Mouse (Mus musculus) midbrain, embryonic 14.5 days (tissue): ENCODE data around the gene Pld3. TPM values are rescaled to one million over a fixed set of nuclear protein-coding genes. Genes with fewer than 3 reads are reported as not detected.
A peak's percentile ranks its signal among the peaks of the same experiment; 100 is the strongest.

ENCODE experiments used
- ATAC-seq: fragments of 200-750 bp; cut with Nextera tagmentation; 2 replicates; pipeline ENCODE4 v1.8.0; 2017; ENCODE audit warnings: moderate number of reproducible peaks, moderate library complexity; ENCODE audit not compliant: low FRiP score, low TSS enrichment
- DNase-seq: peaks from one replicate; pipeline ENCODE4 v3.0.0-alpha.2; 2015
- H3K27ac ChIP-seq: fragments of 300-500 bp; sonication (generic); replicated peaks from 2 replicates; pipeline ENCODE4 v1.5.1; 2014; ENCODE audit warnings: mild to moderate bottlenecking, low read depth, low read length, moderate library complexity
- H3K27me3 ChIP-seq: fragments of 300-500 bp; sonication (generic); 2 replicates; pipeline ENCODE4 v1.6.1; 2014; ENCODE audit warnings: low read length, control low read depth, mixed read lengths; ENCODE audit not compliant: control insufficient read depth, insufficient read depth
- H3K36me3 ChIP-seq: fragments of 300-500 bp; sonication (generic); 2 replicates; pipeline ENCODE4 v1.6.1; 2014; ENCODE audit warnings: low read length, control low read depth; ENCODE audit not compliant: control insufficient read depth, insufficient read depth
- H3K4me1 ChIP-seq: fragments of 300-500 bp; sonication (generic); 2 replicates; pipeline ENCODE4 v1.6.1; 2014; ENCODE audit warnings: mild to moderate bottlenecking, antibody characterized with exemption, low read length, control low read depth; ENCODE audit not compliant: control insufficient read depth, insufficient read depth
- H3K4me2 ChIP-seq: fragments of 300-500 bp; sonication (generic); 2 replicates; pipeline ENCODE4 v1.6.1; 2014; ENCODE audit warnings: mild to moderate bottlenecking, low read length, moderate library complexity
- H3K4me3 ChIP-seq: fragments of 300-500 bp; sonication (generic); replicated peaks from 2 replicates; pipeline ENCODE4 v1.5.1; 2014; ENCODE audit warnings: low read depth, low read length
- H3K9ac ChIP-seq: fragments of 300-500 bp; sonication (generic); replicated peaks from 2 replicates; pipeline ENCODE4 v1.6.1; 2014; ENCODE audit warnings: mild to moderate bottlenecking, low read length, moderate library complexity
- H3K9me3 ChIP-seq: fragments of 300-500 bp; sonication (generic); 2 replicates; pipeline ENCODE4 v1.6.1; 2016; ENCODE audit warnings: low read length, control low read depth, mixed read lengths; ENCODE audit not compliant: control insufficient read depth
- WGBS: fragments of 180-500 bp; shearing (Covaris S2); extraction: QIAGEN DNeasy Blood & Tissue Kit; methylation state at CpG from one replicate; pipeline ENCODE4 v1.1.7; 2014; 5-methylcytosine and 5-hydroxymethylcytosine counted together
- polyA plus RNA-seq: library from polyadenylated mRNA; unstranded; fragments of >200 nt; fragmentation: Nextera tagmentation; extraction: Ambion mirVana; gene quantifications from 2 replicates; pipeline ENCODE4 v1.2.1, GENCODE M21; 2014

Gene Pld3
- polyA plus RNA-seq, 1 experiment from 2014 or later = 114 TPM

GRCm38 (mm10) chr7:27544675-27545370 is 8.2 kb downstream of the Pld3 start:
- Histone ChIP-seq H3K4me1 (peaks cover 14% of the 10 kb centered on the region), H3K9ac (no peak overlapping the region), H3K9me3 (no peaks in the 10 kb centered on the region), H3K36me3 (peaks cover 12% of the 10 kb centered on the region; the same call in 1 of the 2 replicates), H3K27me3 (no peaks in the 10 kb centered on the region), H3K4me2 (no peak overlapping the region), H3K27ac (no peak overlapping the region), H3K4me3 (no peak overlapping the region)
- DNase-seq = no peak
- 90% methylated on average over 12 of the region's 12 CpGs for WGBS
- no peak for ATAC-seq

- no peak for DNase-seq
- Histone ChIP-seq H3K9me3 (no peaks in the 10 kb centered on the region), H3K4me2 (no peak overlapping the region), H3K9ac (no peak overlapping the region), H3K27ac (no peak overlapping the region), H3K27me3 (no peaks in the 10 kb centered on the region), H3K4me1 (peaks cover 14% of the 10 kb centered on the region), H3K36me3 (peaks cover 20% of the 10 kb centered on the region), H3K4me3 (no peak overlapping the region)
- ATAC-seq = no peak
- WGBS = 91% methylated on average over 4 of the region's 4 CpGs
Measured at GRCm38 (mm10) chr7:27543851-27544250, 9.2 kb downstream of the Pld3 start.

- H3K9me3 ChIP-seq = no peaks in the 10 kb centered on the region
- WGBS = 54% methylated on average over 6 of the region's 6 CpGs
- peak; percentile 17 for DNase-seq
- H3K9ac ChIP-seq = peak overlapping the region; percentile 73; the same call in 1 of the 2 replicates
- peak overlapping the region; percentile 85 for H3K4me2 ChIP-seq
- no peak for ATAC-seq
- H3K4me1 ChIP-seq = peaks cover 14% of the 10 kb centered on the region
- peak overlapping the region; percentile 61 for H3K4me3 ChIP-seq
- no peak overlapping the region for H3K27ac ChIP-seq
- no peaks in the 10 kb centered on the region for H3K27me3 ChIP-seq
- H3K36me3 ChIP-seq = peaks cover 24% of the 10 kb centered on the region
Measured at GRCm38 (mm10) chr7:27543065-27543464, 10.0 kb downstream of the Pld3 start.

- H3K4me2 ChIP-seq = peak overlapping the region; percentile 85
- 3% methylated on average over 30 of the region's 30 CpGs for WGBS
- no peaks in the 10 kb centered on the region for H3K9me3 ChIP-seq
- no peaks in the 10 kb centered on the region for H3K27me3 ChIP-seq
- peaks cover 14% of the 10 kb centered on the region for H3K4me1 ChIP-seq
- H3K27ac ChIP-seq = peak overlapping the region; percentile 37; the same call in 1 of the 2 replicates
- DNase-seq (peak; percentile 93), ATAC-seq (peak; percentile 92)
- H3K9ac ChIP-seq = peak overlapping the region; percentile 73
- H3K36me3 ChIP-seq = peaks cover 30% of the 10 kb centered on the region
- H3K4me3 ChIP-seq = peak overlapping the region; percentile 61
Measured at GRCm38 (mm10) chr7:27542392-27543033, 10.5 kb downstream of the Pld3 start.

GRCm38 (mm10) chr7:27541922-27542321 is 11.1 kb downstream of the Pld3 start:
- ATAC-seq (no peak), DNase-seq (no peak)
- no peaks in the 10 kb centered on the region for H3K9me3 ChIP-seq
- peak overlapping the region; percentile 61 for H3K4me3 ChIP-seq
- WGBS = 69% methylated on average over 5 of the region's 5 CpGs
- H3K4me1 ChIP-seq = peaks cover 14% of the 10 kb centered on the region
- H3K36me3 ChIP-seq = peaks cover 36% of the 10 kb centered on the region
- H3K4me2 ChIP-seq = peak overlapping the region; percentile 85
- H3K27me3 ChIP-seq = no peaks in the 10 kb centered on the region
- peak overlapping the region; percentile 73 for H3K9ac ChIP-seq
- H3K27ac ChIP-seq = 0 out of 2 replicates have a peak overlapping the region, but pooled peaks have one; percentile 26

- 0 out of 2 replicates have a peak, but pooled peaks have one; percentile 21 for ATAC-seq
- Histone ChIP-seq H3K4me2 (peak overlapping the region; percentile 85), H3K27ac (0 out of 2 replicates have a peak overlapping the region, but pooled peaks have one; percentile 26), H3K9ac (peak overlapping the region; percentile 73; the same call in 1 of the 2 replicates), H3K4me1 (peaks cover 14% of the 10 kb centered on the region), H3K27me3 (no peaks in the 10 kb centered on the region), H3K36me3 (peaks cover 40% of the 10 kb centered on the region), H3K4me3 (peak overlapping the region; percentile 61), H3K9me3 (no peaks in the 10 kb centered on the region)
- peak; percentile 69 for DNase-seq
- WGBS = 64% methylated on average over 16 of the region's 16 CpGs
Measured at GRCm38 (mm10) chr7:27541431-27541830, 11.6 kb downstream of the Pld3 start.

GRCm38 (mm10) chr7:27540935-27541334 is 12.1 kb downstream of the Pld3 start:
- peak overlapping the region; percentile 85 for H3K4me2 ChIP-seq
- ATAC-seq = no peak

GRCm38 (mm10) chr7:27540521-27540920 is 12.5 kb downstream of the Pld3 start:
- 82% methylated on average over 2 of the region's 2 CpGs for WGBS
- H3K4me3 ChIP-seq = no peak overlapping the region

More at GRCm38 (mm10) chr7:27540935-27541334, 12.1 kb downstream of the Pld3 start:
- H3K9me3 ChIP-seq = no peaks in the 10 kb centered on the region
- H3K36me3 ChIP-seq = peaks cover 45% of the 10 kb centered on the region
- no peaks in the 10 kb centered on the region for H3K27me3 ChIP-seq
- H3K4me3 ChIP-seq = no peak overlapping the region
- peaks cover 14% of the 10 kb centered on the region for H3K4me1 ChIP-seq
- DNase-seq = no peak
- WGBS = 90% methylated on average over 6 of the region's 6 CpGs
- no peak overlapping the region for H3K9ac ChIP-seq
- no peak overlapping the region for H3K27ac ChIP-seq

More at GRCm38 (mm10) chr7:27540521-27540920, 12.5 kb downstream of the Pld3 start:
- H3K36me3 ChIP-seq = peaks cover 50% of the 10 kb centered on the region
- ATAC-seq (no peak), DNase-seq (no peak)
- no peak overlapping the region for H3K4me2 ChIP-seq
- no peaks in the 10 kb centered on the region for H3K27me3 ChIP-seq
- H3K27ac ChIP-seq = no peak overlapping the region
- no peak overlapping the region for H3K9ac ChIP-seq
- no peaks in the 10 kb centered on the region for H3K9me3 ChIP-seq
- H3K4me1 ChIP-seq = peaks cover 14% of the 10 kb centered on the region
